Mouse (Mus musculus) left cerebral cortex, postnatal 10 days (tissue): ENCODE data around the gene Abhd8. TPM values are rescaled to one million over a fixed set of nuclear protein-coding genes. Genes with fewer than 3 reads are reported as not detected.

ENCODE experiments used
- DNase-seq, 2 experiments: peaks; one replicate each; pipeline ENCODE4 v3.0.0; 2021 to 2022; ENCODE audit warnings: low spot score in 2 of 2, mixed read lengths in 1 of 2; ENCODE audit errors: extremely low spot score in 1 of 2
- intact Hi-C: fragments of 180-260 bp; cut with DNase I; formaldehyde crosslinking; loops from one replicate; pipeline ENCODE4 v1.15.1; 2025
- total RNA-seq, 2 experiments: library from RNA; stranded (reverse); gene quantifications; 2 replicates each; pipeline ENCODE4 v1.2.3; 2021

Abhd8 gene
- 100 to 1,000 TPM; 171 to 183 TPM for total RNA-seq

DNA sequence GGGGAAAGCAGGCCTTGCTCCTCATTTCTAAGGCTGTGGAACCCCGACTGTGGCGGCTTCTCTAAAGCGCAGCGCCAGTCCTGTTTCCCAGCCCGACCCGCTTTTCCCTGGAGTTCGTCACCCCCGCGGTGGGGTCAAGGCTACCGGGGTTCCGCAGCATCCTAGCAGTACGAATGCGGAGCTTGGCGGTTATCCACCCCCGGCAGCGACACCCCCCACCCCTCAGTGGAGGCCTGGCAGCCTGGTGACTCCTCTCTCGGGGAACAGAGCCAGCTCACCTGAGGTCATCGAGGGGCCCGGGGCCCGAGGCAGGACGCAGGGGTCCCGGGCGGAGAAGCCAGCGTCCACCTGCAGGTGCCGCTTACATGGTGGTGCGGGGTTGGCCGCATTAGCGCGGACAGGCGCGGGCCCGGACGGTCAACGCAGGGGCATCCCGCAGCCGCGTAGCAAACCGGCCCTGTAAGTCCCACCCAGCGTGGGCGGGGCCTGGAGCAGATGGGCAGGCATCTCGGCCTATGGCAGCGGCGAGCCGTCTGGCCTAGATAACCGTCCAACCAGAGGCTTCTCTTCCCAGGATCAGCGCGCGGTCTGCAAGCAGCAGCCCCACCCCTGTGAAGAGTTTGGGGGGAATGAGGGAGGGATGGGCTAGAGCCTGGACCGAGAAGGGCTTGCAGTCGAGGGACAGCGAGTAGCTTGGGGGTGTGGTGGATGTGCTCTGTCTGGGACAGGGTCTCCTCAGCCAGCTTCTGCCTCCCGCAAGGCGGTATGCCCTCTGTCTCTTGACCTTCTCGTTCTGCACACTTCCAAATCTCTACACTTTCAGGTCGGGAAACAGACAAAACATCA lies at the start of gene Abhd8:
Gene Abhd8 (minus strand): TSS at position 468 of the 846 bp plus-strand sequence.
- intact Hi-C loops = no loop called here

DNA sequence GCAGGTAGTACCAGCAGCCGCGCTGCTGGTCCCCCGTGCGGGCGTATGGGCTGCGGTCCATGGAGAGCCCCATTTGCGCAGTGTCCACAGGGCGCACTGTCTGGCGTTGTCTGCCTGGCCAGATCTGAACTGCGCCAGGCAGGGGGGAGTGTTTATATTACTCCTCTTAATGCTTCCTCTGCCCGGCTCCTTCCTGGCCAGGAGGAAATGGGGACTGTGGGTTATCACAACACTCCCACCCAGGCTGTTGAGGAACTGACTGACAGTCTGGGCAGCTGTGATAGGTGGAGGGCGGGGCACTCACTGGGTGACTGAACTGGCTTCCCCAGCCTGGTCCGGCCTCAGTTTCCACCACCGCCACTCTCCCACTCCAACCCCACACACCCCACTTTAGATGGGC lies 48.2 kb upstream of the Abhd8 start, which contains the start of gene Plvap:
Gene Plvap (minus strand): TSS at position 109 of the 400 bp plus-strand sequence.
- DNase-seq = no peak
- intact Hi-C loops = no loop called here

More for the DNA sequence above, at the start of gene Abhd8:
- DNase-seq = peak; percentile 96 to 98

DNA sequence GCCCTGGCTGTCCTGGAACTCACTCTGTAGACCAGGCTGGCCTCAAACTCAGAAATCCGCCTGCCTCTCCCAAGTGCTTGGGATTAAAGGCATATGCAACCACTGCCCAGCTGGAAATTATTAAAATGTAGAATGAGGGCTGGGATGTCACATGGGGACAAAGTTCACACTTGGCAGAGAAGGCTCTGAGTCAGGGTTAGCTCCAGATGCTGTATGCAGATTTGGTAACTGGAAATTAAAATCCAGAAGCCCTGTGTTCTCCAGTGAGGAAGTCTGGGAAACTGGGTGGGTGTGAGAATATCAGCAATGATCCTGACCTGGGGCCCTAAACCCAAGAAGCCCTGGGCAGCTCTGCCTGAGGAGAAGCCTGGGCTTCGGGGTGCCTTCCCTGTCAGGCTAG lies 45.9 kb upstream of the Abhd8 start:
- intact Hi-C loops = no loop called here
- DNase-seq = no peak

DNA sequence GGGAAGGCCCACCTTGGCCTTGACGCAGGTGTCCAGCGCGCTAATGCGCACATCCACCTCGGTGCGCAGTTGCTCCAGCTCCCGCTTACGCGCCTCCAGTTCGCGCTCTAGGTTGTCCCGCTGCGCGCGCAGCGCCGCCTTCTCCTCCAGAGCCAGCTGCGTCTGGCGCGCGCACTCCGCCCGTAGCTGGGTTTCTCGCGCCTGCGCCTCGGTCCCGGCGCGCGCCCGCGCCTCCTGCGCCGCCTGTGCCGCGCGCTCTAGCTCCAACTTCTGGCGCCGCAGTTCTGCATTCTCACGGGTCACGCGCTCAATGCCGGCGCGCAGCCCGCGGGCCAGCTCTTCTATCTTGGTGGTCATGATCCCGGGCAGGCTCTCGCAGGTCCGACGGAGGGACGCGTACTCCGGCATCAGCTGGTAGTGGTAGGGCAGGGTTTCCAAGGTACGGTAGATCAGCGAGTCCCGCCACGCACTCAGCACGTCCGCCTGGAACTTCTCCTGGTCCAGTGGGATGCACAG lies 44.2 kb upstream of the Abhd8 start:
- intact Hi-C loops = no loop called here
- peak; percentile 77 to 90 for DNase-seq

DNA sequence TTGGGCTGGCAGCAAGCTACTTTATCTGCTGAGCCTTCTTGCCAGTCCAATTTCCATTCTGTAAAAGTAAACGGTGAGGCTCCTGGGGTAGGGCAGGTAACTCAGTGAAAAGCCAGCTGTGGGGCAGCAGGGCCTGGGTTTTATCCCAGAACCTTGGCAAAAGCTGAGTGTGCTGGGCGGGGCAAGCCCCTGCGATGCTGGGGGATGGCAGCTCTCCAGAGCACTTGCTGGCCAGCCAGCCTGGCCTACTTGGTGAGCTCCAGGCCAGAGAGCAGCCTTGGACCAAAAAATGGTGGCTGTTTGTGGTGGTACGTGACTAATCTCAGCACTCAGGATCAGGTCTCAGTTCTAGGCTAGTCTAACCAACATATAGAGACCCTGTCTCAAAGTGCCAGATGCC lies 42.5 kb upstream of the Abhd8 start:
- DNase-seq = no peak
- intact Hi-C loops = no loop called here

DNA sequence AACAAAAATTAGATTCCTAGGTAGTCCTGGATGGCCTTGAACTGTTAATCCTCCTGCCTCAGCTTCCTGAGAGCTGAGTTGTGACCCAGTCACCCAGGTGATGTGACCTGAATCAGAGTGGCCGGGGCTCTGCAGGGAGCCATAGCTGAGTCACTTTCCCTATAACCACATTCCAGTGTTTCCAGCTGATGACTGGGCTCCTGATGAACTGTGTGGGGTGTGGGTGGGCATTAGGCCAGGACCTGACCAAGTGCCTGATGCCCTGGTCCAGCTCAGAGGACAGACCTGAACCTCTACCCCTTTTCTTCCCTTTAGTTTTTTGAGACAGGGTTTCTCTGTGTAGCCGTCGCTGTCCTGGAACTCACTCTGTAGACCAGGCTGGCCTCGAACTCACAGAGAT lies 41.9 kb upstream of the Abhd8 start:
- intact Hi-C loops = no loop called here
- no peak for DNase-seq

DNA sequence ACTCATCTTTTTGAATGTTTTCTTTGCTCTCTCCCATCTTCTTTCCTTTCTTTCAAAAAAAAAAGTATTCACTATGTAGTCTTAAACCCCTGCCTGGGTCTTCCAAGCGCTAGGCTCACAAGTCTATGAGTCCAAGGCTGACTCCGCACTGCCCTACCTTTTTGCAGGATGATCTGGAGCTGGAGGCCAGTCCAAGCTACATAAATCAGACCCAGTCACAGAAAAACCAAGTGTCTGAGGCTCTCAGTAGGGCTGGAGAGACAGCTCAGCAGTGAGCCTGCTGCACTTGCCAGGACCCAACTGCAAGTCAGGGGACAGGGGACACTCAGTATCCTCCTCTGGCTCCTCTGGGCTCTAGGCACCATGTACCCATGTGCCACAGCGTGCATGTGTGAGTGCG lies 40.9 kb upstream of the Abhd8 start:
- intact Hi-C loops = no loop called here
- no peak for DNase-seq

DNA sequence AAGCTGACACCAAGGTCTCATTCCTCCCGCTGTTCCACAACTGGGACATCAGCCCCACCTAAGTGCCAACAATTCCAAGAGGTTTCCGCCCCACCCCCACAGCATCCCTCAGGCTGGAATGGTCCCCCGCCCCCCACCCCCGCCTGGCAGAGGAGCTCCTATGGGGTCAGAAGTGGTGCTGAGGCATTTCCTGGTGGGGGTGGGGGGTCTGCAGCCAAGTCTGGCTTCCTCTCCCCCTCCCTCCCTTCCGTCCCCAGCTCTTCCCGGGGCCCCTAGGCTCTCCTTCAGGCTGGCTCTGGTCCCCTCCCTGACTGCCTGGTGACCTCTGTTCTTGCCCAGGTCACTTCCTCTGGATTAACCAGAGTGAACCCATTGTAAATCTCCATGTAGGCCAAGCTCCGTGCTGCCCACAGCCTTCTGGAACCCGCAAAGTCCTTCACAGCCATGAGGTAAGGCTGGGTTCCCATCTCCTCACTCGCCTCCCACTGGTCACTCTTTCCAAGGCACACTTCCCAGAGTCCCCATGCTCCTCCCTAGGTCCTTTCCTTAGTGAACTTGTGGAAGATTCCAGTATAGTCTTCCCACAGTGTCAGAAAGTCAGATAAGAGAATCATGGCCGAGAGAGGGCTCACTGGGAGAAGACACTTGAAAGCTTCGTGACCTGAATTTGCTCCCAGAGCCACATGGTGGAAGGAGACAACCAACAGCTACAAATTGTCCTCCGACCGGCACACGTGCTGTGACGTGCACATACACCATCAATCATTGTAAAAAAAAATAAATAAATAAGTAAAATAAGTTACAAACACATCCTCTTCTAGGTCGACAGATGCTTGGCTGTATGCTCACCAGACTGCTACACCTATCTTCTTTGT lies 35.6 kb upstream of the Abhd8 start:
- DNase-seq = no peak
- intact Hi-C loops = no loop called here

DNA sequence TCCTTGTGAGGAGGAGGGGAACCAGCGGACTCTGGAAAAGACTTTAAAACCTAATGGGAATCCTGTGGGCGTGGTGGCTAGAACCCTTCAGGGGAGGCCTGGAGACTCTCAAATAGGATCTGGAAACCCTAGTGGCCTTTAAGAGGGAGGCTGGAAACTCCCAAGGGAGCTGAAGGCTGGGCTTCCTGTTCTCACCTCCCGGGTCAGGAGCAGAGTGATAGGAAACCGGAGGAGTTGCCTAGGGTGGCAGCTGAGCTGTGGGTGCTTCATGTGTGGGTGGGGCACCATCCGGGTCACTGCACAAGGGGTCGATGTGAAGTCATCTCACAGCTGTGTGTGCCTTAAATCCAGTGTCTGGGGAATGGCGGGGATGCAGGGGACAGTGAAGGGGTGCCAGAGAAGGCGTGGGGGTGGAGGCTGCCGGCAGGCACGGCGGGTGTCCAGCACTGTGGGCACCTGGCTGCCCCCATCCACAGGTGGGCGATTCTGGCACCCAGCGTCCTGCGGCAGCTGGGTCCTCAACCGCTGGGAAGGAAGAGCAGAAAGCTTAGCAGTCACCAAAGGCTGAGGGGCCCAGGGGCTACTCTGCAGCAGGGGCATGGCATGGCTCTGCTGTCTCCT lies 34.5 kb upstream of the Abhd8 start:
- DNase-seq = no peak
- intact Hi-C loops = no loop called here

DNA sequence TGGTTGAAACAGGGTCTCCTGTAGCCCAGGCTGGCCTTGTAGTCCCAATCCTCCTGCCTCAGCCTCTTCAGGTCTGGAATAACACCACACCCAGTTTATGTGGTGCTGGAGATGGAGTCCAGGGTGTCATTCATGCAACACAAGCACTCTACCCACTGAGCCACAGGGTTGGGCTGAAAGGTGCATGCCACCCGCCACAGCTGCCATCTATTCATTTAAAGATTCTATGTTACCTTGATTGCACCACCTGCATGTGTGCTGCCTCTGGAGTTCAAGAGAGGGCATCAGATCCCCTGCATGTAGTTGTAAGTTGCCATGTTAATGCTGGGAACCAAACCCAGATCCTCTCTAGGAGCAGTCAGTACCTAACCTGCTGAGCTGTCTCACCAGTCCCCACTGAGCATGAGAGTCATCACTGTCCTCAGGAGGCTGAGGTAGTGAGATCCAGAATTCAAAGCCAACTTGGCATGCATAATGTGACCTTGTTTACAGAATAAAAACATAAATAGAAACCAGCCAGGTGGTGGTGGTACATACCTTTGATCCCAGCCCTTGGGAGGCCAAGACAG lies 33.7 kb upstream of the Abhd8 start:
- intact Hi-C loops = no loop called here
- no peak for DNase-seq

DNA sequence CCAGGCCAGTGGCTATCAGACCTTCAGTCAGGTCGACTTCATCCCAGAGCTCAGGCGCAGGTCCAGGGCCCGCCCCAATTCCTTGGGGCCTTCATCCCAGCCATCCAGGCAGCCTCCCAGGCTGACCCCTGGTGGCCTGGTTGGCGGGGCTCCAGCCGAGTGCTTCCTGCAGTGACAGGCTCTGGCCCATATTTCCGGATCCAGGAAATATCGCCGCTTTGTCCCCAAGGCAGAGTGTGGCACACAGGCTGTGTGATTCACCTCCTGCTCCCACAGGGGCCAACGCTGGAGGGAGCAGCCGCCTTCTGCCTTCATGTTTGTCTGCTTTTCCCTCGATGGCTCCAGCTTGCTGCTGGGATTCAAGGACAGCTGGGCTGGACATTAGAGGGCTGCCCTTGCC lies 33.0 kb upstream of the Abhd8 start:
- intact Hi-C loops = no loop called here
- peak in 1 of 2 experiments; percentile 91 for DNase-seq

DNA sequence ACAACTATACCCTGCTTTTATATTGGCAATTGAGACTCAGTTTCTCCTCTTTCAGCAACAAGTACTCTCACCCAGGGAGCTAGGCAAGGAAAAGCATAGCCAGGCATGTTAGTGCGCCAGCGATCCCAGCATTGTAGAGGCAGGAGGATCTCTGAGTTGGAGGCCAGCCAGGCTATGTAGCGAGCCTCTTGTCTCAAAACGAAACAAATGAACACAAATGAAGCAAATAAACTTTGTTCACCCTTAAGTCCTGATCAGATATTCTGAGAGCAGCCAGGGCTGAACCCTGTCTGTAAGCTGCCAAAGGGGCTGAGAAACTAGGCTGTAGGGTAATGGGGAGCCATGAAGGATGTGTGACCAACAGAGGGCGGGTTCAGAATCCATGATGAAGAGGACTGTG lies 32.4 kb upstream of the Abhd8 start:
- intact Hi-C loops = loop anchor here (2.0 kb wide), 1 partner anchor 25 kb away; no protein-coding TSS in a partner anchor
- DNase-seq = no peak

DNA sequence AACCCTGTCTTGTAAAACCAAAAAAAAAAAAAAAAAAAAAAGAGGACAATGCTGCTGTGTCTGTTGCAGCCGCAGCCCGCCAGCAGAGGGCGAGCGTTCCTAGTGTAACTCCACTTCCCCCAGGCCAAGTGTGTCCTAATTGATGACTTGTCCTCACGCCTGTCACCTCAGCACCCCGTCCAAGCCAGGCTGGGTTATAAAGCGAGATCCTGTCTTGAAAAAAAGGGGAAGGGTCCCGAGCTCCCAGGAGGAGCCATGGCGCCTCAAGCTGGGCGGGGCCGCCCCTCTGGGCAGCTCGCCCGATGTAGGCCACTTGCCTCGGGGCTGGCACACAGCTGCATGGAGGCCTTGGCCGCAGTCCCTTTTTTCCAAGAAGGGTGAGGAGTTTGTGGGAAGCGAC lies 31.6 kb upstream of the Abhd8 start:
- intact Hi-C loops = loop anchor here (2.0 kb wide), 1 partner anchor 26 kb away; no protein-coding TSS in a partner anchor
- DNase-seq = peak in 1 of 2 experiments; percentile 88

DNA sequence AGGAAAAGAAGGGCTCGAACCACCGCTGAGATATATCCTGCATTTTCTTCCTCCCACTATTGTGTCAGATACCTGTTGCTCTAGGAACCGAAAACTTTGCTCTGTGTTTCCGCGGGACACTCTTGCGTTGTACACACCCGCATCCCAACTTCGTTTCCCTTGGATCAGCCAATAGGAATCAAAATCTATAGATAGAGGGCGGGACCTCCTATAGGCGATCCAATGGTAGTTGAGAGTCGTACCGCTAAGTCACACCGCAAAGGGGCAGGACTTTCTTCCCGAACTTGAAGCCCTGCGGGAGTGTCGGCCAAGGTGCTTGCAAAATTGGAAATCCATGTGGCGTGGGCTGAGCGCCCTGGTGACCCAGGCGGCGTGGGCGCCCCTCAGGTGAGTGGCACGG lies 25.0 kb upstream of the Abhd8 start:
- DNase-seq = peak; percentile 87 to 94
- intact Hi-C loops = no loop called here

DNA sequence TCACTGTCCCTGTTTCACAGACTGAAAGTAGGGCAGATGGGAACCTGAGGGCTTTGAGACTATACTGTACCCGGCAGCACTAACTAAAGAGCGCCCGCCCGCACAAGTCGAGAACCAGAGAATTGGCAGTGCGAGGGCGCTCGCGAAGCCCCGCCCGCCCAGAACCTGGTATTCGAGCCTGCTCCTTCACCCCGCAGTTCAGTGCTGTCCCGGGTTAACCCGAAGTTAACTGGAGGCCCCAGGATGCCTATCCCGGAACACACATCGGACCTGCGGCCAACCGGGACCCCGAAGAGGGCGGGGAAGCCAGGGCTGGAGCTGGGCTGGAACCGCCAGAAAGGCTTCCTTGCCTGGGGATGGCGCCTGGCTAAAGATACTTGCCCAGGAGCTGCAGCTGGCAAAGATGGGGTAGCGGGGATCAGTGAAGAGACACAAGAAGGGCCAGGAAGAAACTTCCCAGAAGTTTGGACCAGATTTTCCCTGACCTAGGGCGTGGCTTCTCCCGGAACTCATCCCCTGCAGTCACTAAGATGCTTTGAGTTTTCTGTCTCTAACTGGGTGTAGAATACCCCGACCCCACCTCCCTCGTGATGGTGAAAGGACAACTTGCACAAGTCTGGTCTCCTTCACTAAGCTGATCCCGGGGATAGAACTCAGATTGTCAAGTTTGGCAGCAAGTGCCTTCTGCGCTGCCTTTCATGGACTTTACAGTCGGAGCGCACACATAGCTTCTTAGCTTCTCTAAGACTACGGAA lies 24.4 kb upstream of the Abhd8 start, which contains the start of gene Gtpbp3:
Gene Gtpbp3 (plus strand): TSS at position 413 of the 755 bp plus-strand sequence.
- DNase-seq = peak; percentile 73 to 88
- intact Hi-C loops = no loop called here

DNA sequence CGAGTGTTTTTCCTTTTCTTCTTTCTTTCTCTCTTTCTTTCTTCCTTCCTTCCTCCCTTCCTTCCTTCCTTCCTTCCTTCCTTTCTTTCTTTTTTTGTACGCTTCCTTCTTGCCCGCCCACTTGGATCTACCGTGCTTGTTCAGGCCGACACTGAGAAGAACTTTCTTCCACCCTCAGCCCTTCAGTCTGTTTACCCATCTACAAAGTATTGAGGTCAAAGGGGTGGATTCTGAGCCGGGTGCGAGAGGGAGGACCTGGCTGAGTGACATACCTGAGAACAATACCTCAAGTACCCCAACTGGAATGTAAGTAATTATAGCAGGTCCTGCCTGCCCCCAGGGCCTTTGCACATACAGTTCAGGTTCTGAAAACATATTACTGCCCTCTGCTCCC lies 22.7 kb upstream of the Abhd8 start:
- no peak for DNase-seq
- intact Hi-C loops = no loop called here

DNA sequence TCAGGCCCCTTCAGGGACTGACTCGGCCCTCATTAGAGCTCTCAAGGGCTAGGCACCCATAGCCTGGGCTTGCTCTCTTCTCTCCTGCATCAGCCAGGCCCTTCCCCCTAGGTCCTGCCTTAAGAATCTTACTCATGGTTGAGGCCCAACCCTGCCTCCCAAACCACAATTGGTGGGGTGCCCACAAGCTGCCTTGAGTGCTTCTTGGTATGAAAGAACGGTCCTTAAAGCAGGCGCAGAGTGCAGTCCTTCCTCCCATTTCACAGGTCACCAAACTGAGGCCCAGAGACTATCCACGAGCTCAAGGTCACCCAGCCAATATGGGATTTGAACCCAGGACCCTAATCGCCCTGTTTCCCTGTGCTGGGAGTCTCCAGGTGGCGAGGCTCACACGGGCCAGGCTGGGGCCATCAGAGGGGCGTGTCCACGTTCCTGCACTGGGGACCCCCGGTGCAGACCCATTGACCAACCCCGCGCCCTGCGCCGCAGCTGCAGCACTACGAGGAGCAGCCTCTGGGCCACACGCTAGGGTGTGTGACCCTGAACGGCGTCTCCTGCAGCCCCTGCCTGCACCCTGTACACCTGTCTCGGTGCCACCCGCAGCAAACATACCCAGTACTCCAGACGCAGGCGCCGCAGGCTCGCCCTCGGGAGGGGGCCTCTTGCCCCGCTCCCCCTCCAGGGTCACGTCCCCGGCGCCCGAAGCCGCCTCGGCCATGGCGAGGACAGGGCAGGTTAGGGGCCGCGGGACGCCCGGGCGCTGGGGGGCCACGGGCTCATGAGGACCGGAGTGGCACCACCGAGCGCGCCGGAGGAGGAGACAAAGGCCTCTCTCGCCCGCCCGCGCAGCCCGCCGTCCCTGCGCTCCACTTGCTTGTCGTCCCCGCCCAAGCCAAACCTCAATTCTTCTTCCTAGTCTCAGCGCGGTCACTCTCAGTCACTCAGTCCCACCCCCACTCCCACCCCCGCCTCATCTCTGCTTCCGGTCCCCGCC lies 22.0 kb upstream of the Abhd8 start, which contains the start of gene Ano8:
Gene Ano8 (minus strand): TSS at position 822 of the 994 bp plus-strand sequence.
- intact Hi-C loops = no loop called here
- peak; percentile 78 to 92 for DNase-seq
